Mouse (Mus musculus) hindbrain, postnatal 0 days (tissue): Measurements from ENCODE around the gene Plxdc1. TPM values are rescaled to one million over a fixed set of nuclear protein-coding genes. Genes with fewer than 3 reads are reported as not detected.

Experiments
- ATAC-seq: fragments of 200-750 bp; cut with Nextera tagmentation; 2 replicates; pipeline ENCODE4 v1.8.0; 2017; ENCODE audit warnings: mild to moderate bottlenecking, moderate TSS enrichment, moderate library complexity
- DNase-seq: peaks from one replicate; pipeline ENCODE4 v3.0.0-alpha.2; 2015; ENCODE audit warnings: low spot score
- H3K27ac ChIP-seq: fragments of 300-500 bp; sonication (generic); 2 replicates; pipeline ENCODE4 v1.5.1; 2014; ENCODE audit warnings: mild to moderate bottlenecking
- H3K27me3 ChIP-seq: fragments of 300-500 bp; sonication (generic); 2 replicates; pipeline ENCODE4 v1.6.1; 2014; ENCODE audit warnings: low read length, mixed read lengths; ENCODE audit not compliant: insufficient read depth
- H3K36me3 ChIP-seq: fragments of 300-500 bp; sonication (generic); 2 replicates; pipeline ENCODE4 v1.6.1; 2014; ENCODE audit warnings: low read length, mixed read lengths; ENCODE audit not compliant: insufficient read depth
- H3K4me1 ChIP-seq: fragments of 300-500 bp; sonication (generic); 2 replicates; pipeline ENCODE4 v1.6.1; 2014; ENCODE audit warnings: antibody characterized with exemption, low read length, mixed read lengths; ENCODE audit not compliant: insufficient read depth
- H3K4me2 ChIP-seq: fragments of 300-500 bp; sonication (generic); 2 replicates; pipeline ENCODE4 v1.6.1; 2014; ENCODE audit warnings: low read depth, mild to moderate bottlenecking, low read length, moderate library complexity, mixed read lengths
- H3K4me3 ChIP-seq: fragments of 300-500 bp; sonication (generic); 2 replicates; pipeline ENCODE4 v1.5.1; 2014; ENCODE audit warnings: low read length
- H3K9ac ChIP-seq: fragments of 300-500 bp; sonication (generic); replicated peaks from 2 replicates; pipeline ENCODE4 v1.6.1; 2014; ENCODE audit warnings: mild to moderate bottlenecking, low read length, moderate library complexity, mixed read lengths
- H3K9me3 ChIP-seq: fragments of 300-500 bp; sonication (generic); 2 replicates; pipeline ENCODE4 v1.6.1; 2016; ENCODE audit warnings: low read length, mixed read lengths
- CTCF ChIP-seq: IDR thresholded peaks from 2 replicates; pipeline ENCODE4 v1.5.1; 2016; ENCODE audit warnings: antibody characterized with exemption, control low read depth, low read depth
- WGBS: fragments of 180-500 bp; shearing (Covaris S2); extraction: QIAGEN DNeasy Blood & Tissue Kit; methylation state at CpG from one replicate; pipeline ENCODE4 v1.1.7; 2014; 5-methylcytosine and 5-hydroxymethylcytosine counted together
- polyA plus RNA-seq: library from polyadenylated mRNA; unstranded; fragments of >200 nt; fragmentation: Nextera tagmentation; extraction: Ambion mirVana; gene quantifications from 2 replicates; pipeline ENCODE4 v1.2.1, GENCODE M21; 2015
- total RNA-seq: library from RNA; depleted of rRNA; stranded (reverse); fragments of >200 nt; gene quantifications from 2 replicates; pipeline ENCODE4 v1.2.3, GENCODE M21; 2014

The Plxdc1 gene
- total and polyA plus RNA-seq, 2 experiments from 2014 or later, result 3.8 to 4.2 TPM

GRCm38 (mm10) chr11:97999748-98000147, 13.5 kb upstream of the Plxdc1 start:
- Histone ChIP-seq H3K9me3 (no peaks in the 10 kb centered on the region), H3K4me1 (no peaks in the 10 kb centered on the region), H3K4me2 (no peak overlapping the region), H3K4me3 (no peak overlapping the region), H3K36me3 (no peaks in the 10 kb centered on the region; the same call in 1 of the 2 replicates), H3K9ac (no peak overlapping the region), H3K27ac (no peak overlapping the region), H3K27me3 (no peaks in the 10 kb centered on the region)
- WGBS, result 53% methylated on average over 5 of the region's 5 CpGs
- TF ChIP-seq CTCF, result no peak
- no peak for DNase-seq
- no peak for ATAC-seq

GRCm38 (mm10) chr11:97998898-97999608, 12.8 kb upstream of the Plxdc1 start:
- Histone ChIP-seq H3K27ac (no peak overlapping the region), H3K4me3 (no peak overlapping the region), H3K4me1 (peaks cover 5% of the 10 kb centered on the region; the same call in 1 of the 2 replicates), H3K9me3 (no peaks in the 10 kb centered on the region), H3K9ac (no peak overlapping the region), H3K36me3 (no peaks in the 10 kb centered on the region), H3K4me2 (no peak overlapping the region), H3K27me3 (no peaks in the 10 kb centered on the region)
- TF ChIP-seq CTCF, result no peak
- DNase-seq (no peak), ATAC-seq (no peak)
- 52% methylated on average over 7 of the region's 7 CpGs for WGBS

GRCm38 (mm10) chr11:97998074-97998793, 12.0 kb upstream of the Plxdc1 start:
- Histone ChIP-seq H3K9ac (no peak overlapping the region), H3K4me3 (no peak overlapping the region), H3K27me3 (no peaks in the 10 kb centered on the region), H3K36me3 (no peaks in the 10 kb centered on the region), H3K9me3 (no peaks in the 10 kb centered on the region), H3K4me2 (no peak overlapping the region), H3K27ac (no peak overlapping the region), H3K4me1 (peaks cover 5% of the 10 kb centered on the region; the same call in 1 of the 2 replicates)
- TF ChIP-seq CTCF, result no peak
- no peak for DNase-seq
- WGBS, result 83% methylated on average over 11 of the region's 11 CpGs
- no peak for ATAC-seq

DNA sequence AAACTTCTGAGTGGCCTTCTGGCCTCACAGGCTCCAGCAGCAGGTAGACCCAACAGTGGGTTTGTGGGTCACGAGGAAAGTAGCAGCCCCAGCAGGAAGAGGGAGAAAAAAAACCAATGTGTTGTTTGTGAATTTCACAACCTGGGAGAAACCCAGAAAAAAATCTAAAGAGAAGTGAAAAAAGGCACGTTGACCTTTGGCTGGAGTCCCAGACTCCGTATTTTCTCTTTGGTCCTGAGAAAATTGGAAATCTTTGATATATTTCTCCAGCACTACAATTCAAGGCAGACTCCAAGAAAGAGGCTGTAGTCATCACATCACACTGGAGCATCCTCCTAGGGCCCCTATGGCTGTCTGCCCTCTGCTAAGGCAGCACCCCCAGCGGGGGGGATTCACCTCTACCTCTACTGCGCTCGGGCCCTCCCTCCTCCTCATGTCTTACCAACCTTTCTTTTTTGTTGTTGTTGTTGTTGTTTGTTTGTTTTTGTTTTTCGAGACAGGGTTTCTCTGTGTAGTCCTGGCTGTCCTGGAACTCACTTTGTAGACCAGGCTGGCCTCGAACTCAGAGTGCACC, 11.2 kb upstream of the Plxdc1 start:
- WGBS, result 73% methylated on average over 8 of the region's 8 CpGs
- no peak overlapping the region for H3K4me3 ChIP-seq
- H3K36me3 ChIP-seq, result no peaks in the 10 kb centered on the region
- no peak overlapping the region for H3K27ac ChIP-seq
- peaks cover 5% of the 10 kb centered on the region; the same call in 1 of the 2 replicates for H3K4me1 ChIP-seq
- H3K9me3 ChIP-seq, result no peaks in the 10 kb centered on the region
- DNase-seq (no peak), ATAC-seq (no peak)
- no peak overlapping the region for H3K4me2 ChIP-seq
- no peaks in the 10 kb centered on the region for H3K27me3 ChIP-seq
- H3K9ac ChIP-seq, result no peak overlapping the region
- no peak for TF ChIP-seq CTCF

- TF ChIP-seq CTCF, result no peak
- H3K4me1 ChIP-seq, result peaks cover 5% of the 10 kb centered on the region; the same call in 1 of the 2 replicates
- H3K4me2 ChIP-seq, result no peak overlapping the region
- no peak for ATAC-seq
- H3K36me3 ChIP-seq, result no peaks in the 10 kb centered on the region
- no peak overlapping the region for H3K27ac ChIP-seq
- no peaks in the 10 kb centered on the region for H3K9me3 ChIP-seq
- no peaks in the 10 kb centered on the region for H3K27me3 ChIP-seq
- WGBS, result 74% methylated on average over 1 of the region's 1 CpGs
- DNase-seq, result no peak
- no peak overlapping the region for H3K4me3 ChIP-seq
- H3K9ac ChIP-seq, result no peak overlapping the region
Measured at GRCm38 (mm10) chr11:97996691-97997090, 10.4 kb upstream of the Plxdc1 start.

GRCm38 (mm10) chr11:97995564-97996288, 9.5 kb upstream of the Plxdc1 start, which contains the start of gene Arl5c:
Gene Arl5c, minus strand, starts transcription at chr11:97996181.
- Histone ChIP-seq H3K36me3 (no peaks in the 10 kb centered on the region), H3K4me1 (peaks cover 5% of the 10 kb centered on the region; the same call in 1 of the 2 replicates), H3K4me2 (peak within 1 kb of the TSS; percentile 72), H3K4me3 (peak within 1 kb of the TSS; percentile 43), H3K27ac (no peak within 1 kb of the TSS), H3K9me3 (no peaks in the 10 kb centered on the region), H3K9ac (peak within 1 kb of the TSS; percentile 21), H3K27me3 (no peaks in the 10 kb centered on the region)
- WGBS, result 2% methylated on average over 26 of the region's 26 CpGs
- ATAC-seq (peak; percentile 58), DNase-seq (peak; percentile 58)
- peak; percentile 50; the same call in 1 of the 2 replicates for TF ChIP-seq CTCF
